Mouse (Mus musculus) heart, adult 11 months (tissue): ENCODE measurements at regions not wholly inside any gene's neighbourhood (a gene's known extent, or its start where the extent isn't known, plus 50 kb on each side); places are given as distances from the start of the nearest gene placed in this dataset.

ENCODE experiments used
- DNase-seq: peaks from one replicate; pipeline ENCODE4 v3.0.0; 2022

GRCm38 (mm10) chr8:28117997-28118778 is 670.7 kb downstream of the Poteg start:
- no peak for DNase-seq

GRCm38 (mm10) chr8:28125021-28125420 is 677.6 kb downstream of the Poteg start:
- no peak for DNase-seq

- no peak for DNase-seq
Observed at GRCm38 (mm10) chr8:28141916-28142315, 694.4 kb downstream of the Poteg start.

GRCm38 (mm10) chr8:28148599-28149452 is 701.4 kb downstream of the Poteg start:
- DNase-seq, result no peak

- no peak for DNase-seq
Observed at GRCm38 (mm10) chr8:28149453-28149767, 701.9 kb downstream of the Poteg start.

- DNase-seq, result no peak
Observed at GRCm38 (mm10) chr8:28160651-28161050, 713.2 kb downstream of the Poteg start.

- no peak for DNase-seq
Observed at GRCm38 (mm10) chr8:28168036-28168435, 720.6 kb downstream of the Poteg start.

GRCm38 (mm10) chr8:28171456-28171855 is 724.0 kb downstream of the Poteg start:
- DNase-seq, result no peak

- DNase-seq, result no peak
Observed at GRCm38 (mm10) chr8:28195943-28196342, 748.5 kb downstream of the Poteg start.

- no peak for DNase-seq
Observed at GRCm38 (mm10) chr8:28235562-28235961, 788.1 kb downstream of the Poteg start.

GRCm38 (mm10) chr8:28239411-28239810 is 791.9 kb downstream of the Poteg start:
- DNase-seq, result no peak

GRCm38 (mm10) chr8:28252399-28253240 is 805.1 kb downstream of the Poteg start:
- DNase-seq, result no peak

- DNase-seq, result no peak
Observed at GRCm38 (mm10) chr8:28267277-28267676, 819.8 kb downstream of the Poteg start.

- no peak for DNase-seq
Observed at GRCm38 (mm10) chr8:28284257-28284656, 836.8 kb downstream of the Poteg start.

- peak; percentile 90 for DNase-seq
Observed at GRCm38 (mm10) chr8:28298896-28299793, 851.7 kb downstream of the Poteg start.

GRCm38 (mm10) chr8:28317081-28317480 is 869.6 kb downstream of the Poteg start:
- DNase-seq, result no peak

- DNase-seq, result no peak
Observed at GRCm38 (mm10) chr8:28333388-28333787, 885.9 kb downstream of the Poteg start.

GRCm38 (mm10) chr8:28337484-28337883 is 890.0 kb downstream of the Poteg start:
- no peak for DNase-seq

GRCm38 (mm10) chr8:28341236-28341635 is 893.8 kb downstream of the Poteg start:
- no peak for DNase-seq

GRCm38 (mm10) chr8:28366470-28366869 is 919.0 kb downstream of the Poteg start:
- no peak for DNase-seq

GRCm38 (mm10) chr8:28367361-28367760 is 919.9 kb downstream of the Poteg start:
- DNase-seq, result no peak

- no peak for DNase-seq
Observed at GRCm38 (mm10) chr8:28371752-28372151, 924.3 kb downstream of the Poteg start.
